Mouse (Mus musculus): ENCODE results near the gene Zfp791. TPM values are rescaled to one million over a fixed set of nuclear protein-coding genes. Genes with fewer than 3 reads are reported as not detected.
"Not testable (repeated sequence)": the region's sequence is repeated elsewhere in the genome, so short reads cannot be mapped to it uniquely, and the experiment has no call there.

Gene Zfp791
- polyA plus RNA-seq, 1 experiment from 2014 or later: 2.7 TPM

- no peak for ATAC-seq
- no peak overlapping the region for H3K9ac ChIP-seq (ENCODE audit: low read depth, low read length)
- H3K9me3 ChIP-seq (ENCODE audit: control insufficient read depth, low read length): no peaks in the 10 kb centered on the region
- H3K4me2 ChIP-seq (ENCODE audit: low read depth, low read length): no peak overlapping the region
- no peaks in the 10 kb centered on the region for H3K27me3 ChIP-seq (replicated peaks; ENCODE audit: control insufficient read depth, insufficient read depth, low read length)
- no peak overlapping the region for H3K27ac ChIP-seq (ENCODE audit: low read length)
- H3K4me1 ChIP-seq (ENCODE audit: control insufficient read depth, insufficient read depth, low read length): no peaks in the 10 kb centered on the region
- 85% methylated on average over 11 of the region's 11 CpGs for whole genome bisulfite sequencing
- H3K36me3 ChIP-seq (ENCODE audit: control insufficient read depth, insufficient read depth, low read length): peaks cover 11% of the 10 kb centered on the region
- no peak overlapping the region for H3K4me3 ChIP-seq (ENCODE audit: low read length)
Observed at GRCm38 (mm10) chr8:85090856-85091255, 32.0 kb downstream of the Zfp791 start.

DNA sequence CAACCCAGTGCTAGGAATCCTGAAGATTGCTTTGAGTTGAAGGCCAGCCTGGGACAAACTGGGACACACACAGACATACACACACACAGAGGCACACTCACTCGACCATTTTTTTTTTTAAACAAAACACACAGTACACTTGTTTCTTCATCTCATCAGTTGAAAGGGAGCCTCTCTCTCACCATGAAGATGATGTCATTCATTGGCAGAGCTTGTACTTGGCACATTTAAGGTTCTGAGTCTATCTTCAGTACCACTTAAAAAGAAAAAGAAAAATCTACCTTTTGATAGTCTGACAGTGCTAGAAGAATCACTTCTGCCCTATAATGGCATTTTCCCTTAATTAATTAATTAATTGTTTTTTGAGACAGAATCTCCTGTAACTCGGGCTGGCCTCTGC is 34.1 kb downstream of the Zfp791 start:
- Histone ChIP-seq H3K36me3 (ENCODE audit: control insufficient read depth, insufficient read depth, low read length) (peaks cover 18% of the 10 kb centered on the region; the same call in 1 of the 2 replicates), H3K27me3 (replicated peaks; ENCODE audit: control insufficient read depth, insufficient read depth, low read length) (no peaks in the 10 kb centered on the region), H3K27ac (ENCODE audit: low read length) (no peak overlapping the region), H3K9ac (ENCODE audit: low read depth, low read length) (no peak overlapping the region), H3K4me3 (ENCODE audit: low read length) (no peak overlapping the region), H3K4me1 (ENCODE audit: control insufficient read depth, insufficient read depth, low read length) (no peaks in the 10 kb centered on the region), H3K4me2 (ENCODE audit: low read depth, low read length) (no peak overlapping the region), H3K9me3 (ENCODE audit: control insufficient read depth, low read length) (no peaks in the 10 kb centered on the region)
- WGBS: 84% methylated on average over 2 of the region's 2 CpGs
- ATAC-seq: no peak

DNA sequence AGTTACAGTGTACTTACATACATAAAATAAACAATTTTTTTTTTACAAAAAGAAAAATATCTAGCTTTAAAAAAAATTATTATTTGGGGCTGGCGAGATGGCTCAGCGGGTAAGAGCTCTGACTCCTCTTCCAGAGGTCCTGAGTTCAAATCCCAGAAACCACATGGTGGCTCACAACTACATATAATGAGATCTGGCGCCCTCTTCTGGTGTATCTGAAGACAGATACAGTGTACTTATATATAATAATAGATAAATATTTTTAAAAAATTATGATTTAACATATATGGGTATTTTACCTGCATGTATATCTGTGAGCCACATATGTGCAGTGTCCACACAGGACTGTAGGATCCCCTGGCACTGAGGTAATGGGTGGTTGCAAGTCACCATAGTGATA is 36.7 kb downstream of the Zfp791 start:
- no peaks in the 10 kb centered on the region for H3K9me3 ChIP-seq (ENCODE audit: control insufficient read depth, low read length)
- ATAC-seq: no peak
- peaks cover 10% of the 10 kb centered on the region for H3K4me1 ChIP-seq (ENCODE audit: control insufficient read depth, insufficient read depth, low read length)
- H3K27ac ChIP-seq (ENCODE audit: low read length): no peak overlapping the region
- no peak overlapping the region for H3K4me3 ChIP-seq (ENCODE audit: low read length)
- 74% methylated on average over 3 of the region's 3 CpGs for WGBS
- H3K36me3 ChIP-seq (ENCODE audit: control insufficient read depth, insufficient read depth, low read length): peaks cover 18% of the 10 kb centered on the region; the same call in 1 of the 2 replicates
- H3K9ac ChIP-seq (ENCODE audit: low read depth, low read length): no peak overlapping the region
- no peaks in the 10 kb centered on the region for H3K27me3 ChIP-seq (replicated peaks; ENCODE audit: control insufficient read depth, insufficient read depth, low read length)
- H3K4me2 ChIP-seq (ENCODE audit: low read depth, low read length): no peak overlapping the region

- Histone ChIP-seq H3K4me3 (ENCODE audit: low read length) (no peak overlapping the region), H3K9ac (ENCODE audit: low read depth, low read length) (no peak overlapping the region), H3K9me3 (ENCODE audit: control insufficient read depth, low read length) (no peaks in the 10 kb centered on the region), H3K4me2 (ENCODE audit: low read depth, low read length) (no peak overlapping the region), H3K36me3 (ENCODE audit: control insufficient read depth, insufficient read depth, low read length) (peaks cover 18% of the 10 kb centered on the region; the same call in 1 of the 2 replicates), H3K27ac (ENCODE audit: low read length) (no peak overlapping the region), H3K4me1 (ENCODE audit: control insufficient read depth, insufficient read depth, low read length) (peaks cover 13% of the 10 kb centered on the region), H3K27me3 (replicated peaks; ENCODE audit: control insufficient read depth, insufficient read depth, low read length) (no peaks in the 10 kb centered on the region)
- WGBS: 81% methylated on average over 8 of the region's 8 CpGs
- no peak for ATAC-seq
Observed at GRCm38 (mm10) chr8:85084633-85085032, 38.3 kb downstream of the Zfp791 start.

DNA sequence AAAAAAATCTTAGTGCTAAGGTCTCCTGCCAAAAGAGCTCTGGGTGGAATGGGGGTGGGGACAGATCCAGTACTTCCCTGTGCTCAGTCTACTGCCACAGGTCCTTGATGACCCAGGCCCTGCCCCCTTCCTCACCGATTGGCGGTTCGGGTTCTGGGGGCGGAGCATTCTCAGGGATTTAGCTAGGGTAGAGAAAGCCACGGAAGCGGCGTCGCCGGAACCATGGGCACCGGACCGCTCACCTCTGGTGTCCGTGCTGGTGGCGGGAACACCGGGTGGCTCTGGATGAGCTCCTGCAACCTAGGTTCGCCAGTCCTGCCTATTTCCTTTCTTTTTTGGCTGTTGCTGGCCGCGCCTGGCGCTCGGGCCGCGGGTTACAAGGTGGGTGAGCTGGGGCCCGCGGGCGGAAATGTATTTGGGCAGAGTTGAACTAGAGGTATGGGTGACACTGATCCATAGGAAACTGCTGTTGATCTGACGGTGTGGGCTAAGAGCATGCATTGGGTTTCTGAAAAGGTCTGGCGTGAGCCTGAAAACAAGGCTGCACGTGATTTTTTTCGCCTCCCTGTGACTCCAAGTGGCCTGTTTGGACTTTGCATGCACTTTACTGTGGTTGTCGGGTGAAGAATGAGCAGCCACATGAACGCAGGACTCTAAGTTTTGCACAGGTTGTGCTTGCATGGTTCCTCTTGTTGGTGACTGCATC is 39.6 kb downstream of the Zfp791 start, which contains the start of gene Man2b1:
TSS of gene Man2b1 (plus strand) at position 163 of the 706 bp plus-strand sequence.
- H3K27me3 ChIP-seq (replicated peaks; ENCODE audit: control insufficient read depth, insufficient read depth, low read length): no peaks in the 10 kb centered on the region
- H3K9me3 ChIP-seq (ENCODE audit: control insufficient read depth, low read length): no peaks in the 10 kb centered on the region
- ATAC-seq: peak; percentile 91
- peaks cover 13% of the 10 kb centered on the region; the same call in 1 of the 2 replicates for H3K36me3 ChIP-seq (ENCODE audit: control insufficient read depth, insufficient read depth, low read length)
- H3K4me3 ChIP-seq (ENCODE audit: low read length): peak within 1 kb of the TSS; percentile 83
- peak within 1 kb of the TSS; percentile 88 for H3K9ac ChIP-seq (ENCODE audit: low read depth, low read length)
- peak within 1 kb of the TSS; percentile 86 for H3K4me2 ChIP-seq (ENCODE audit: low read depth, low read length)
- WGBS: under 1% methylated on average over 30 of the region's 30 CpGs
- H3K27ac ChIP-seq (ENCODE audit: low read length): peak within 1 kb of the TSS; percentile 71
- peaks cover 16% of the 10 kb centered on the region for H3K4me1 ChIP-seq (ENCODE audit: control insufficient read depth, insufficient read depth, low read length)

DNA sequence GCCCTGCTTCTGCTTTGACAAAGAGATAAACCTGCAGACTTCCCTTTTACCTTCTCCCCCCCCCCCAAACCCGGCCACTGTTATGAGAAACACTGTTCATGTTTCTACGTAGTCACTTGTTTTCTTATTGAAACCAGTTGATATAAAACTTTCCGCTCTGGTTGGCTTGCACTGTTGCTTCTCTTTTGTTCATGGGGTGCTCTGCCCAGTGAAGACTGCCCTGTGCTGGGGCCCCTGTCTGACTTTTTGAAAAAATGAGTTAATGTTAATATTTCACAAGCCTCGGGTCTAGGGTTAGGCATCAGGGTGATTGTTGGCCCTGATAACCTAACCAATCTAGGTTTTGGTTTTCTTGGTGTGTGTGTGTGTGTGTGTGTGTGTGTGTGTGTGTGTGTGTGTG is 40.7 kb downstream of the Zfp791 start:
- H3K27ac ChIP-seq (ENCODE audit: low read length); H3K4me2 ChIP-seq (ENCODE audit: low read depth, low read length); ATAC-seq; H3K4me3 ChIP-seq (ENCODE audit: low read length); H3K27me3 ChIP-seq (replicated peaks; ENCODE audit: control insufficient read depth, insufficient read depth, low read length); H3K9ac ChIP-seq (ENCODE audit: low read depth, low read length); H3K9me3 ChIP-seq (ENCODE audit: control insufficient read depth, low read length): not testable (repeated sequence)
- WGBS: 86% methylated on average over 4 of the region's 4 CpGs
- Histone ChIP-seq H3K36me3 (ENCODE audit: control insufficient read depth, insufficient read depth, low read length) (peaks cover 12% of the 10 kb centered on the region; the same call in 1 of the 2 replicates), H3K4me1 (ENCODE audit: control insufficient read depth, insufficient read depth, low read length) (peaks cover 16% of the 10 kb centered on the region)

GRCm38 (mm10) chr8:85081216-85081555 is 41.7 kb downstream of the Zfp791 start, which contains the start of gene Wdr83:
Gene Wdr83 (minus strand): TSS chr8:85081306.
- no peaks in the 10 kb centered on the region for H3K9me3 ChIP-seq (ENCODE audit: control insufficient read depth, low read length)
- peak within 1 kb of the TSS; percentile 90 for H3K4me2 ChIP-seq (ENCODE audit: low read depth, low read length)
- 0 out of 2 replicates have a peak, but pooled peaks cover 8% of the 10 kb centered on the region for H3K36me3 ChIP-seq (ENCODE audit: control insufficient read depth, insufficient read depth, low read length)
- peak; percentile 52 for ATAC-seq
- H3K27me3 ChIP-seq (replicated peaks; ENCODE audit: control insufficient read depth, insufficient read depth, low read length): no peaks in the 10 kb centered on the region
- peaks cover 16% of the 10 kb centered on the region for H3K4me1 ChIP-seq (ENCODE audit: control insufficient read depth, insufficient read depth, low read length)
- WGBS: 0% methylated on average over 9 of the region's 9 CpGs
- peak within 1 kb of the TSS; percentile 96 for H3K9ac ChIP-seq (ENCODE audit: low read depth, low read length)
- H3K27ac ChIP-seq (ENCODE audit: low read length): peak within 1 kb of the TSS; percentile 85
- H3K4me3 ChIP-seq (ENCODE audit: low read length): peak within 1 kb of the TSS; percentile 95

DNA sequence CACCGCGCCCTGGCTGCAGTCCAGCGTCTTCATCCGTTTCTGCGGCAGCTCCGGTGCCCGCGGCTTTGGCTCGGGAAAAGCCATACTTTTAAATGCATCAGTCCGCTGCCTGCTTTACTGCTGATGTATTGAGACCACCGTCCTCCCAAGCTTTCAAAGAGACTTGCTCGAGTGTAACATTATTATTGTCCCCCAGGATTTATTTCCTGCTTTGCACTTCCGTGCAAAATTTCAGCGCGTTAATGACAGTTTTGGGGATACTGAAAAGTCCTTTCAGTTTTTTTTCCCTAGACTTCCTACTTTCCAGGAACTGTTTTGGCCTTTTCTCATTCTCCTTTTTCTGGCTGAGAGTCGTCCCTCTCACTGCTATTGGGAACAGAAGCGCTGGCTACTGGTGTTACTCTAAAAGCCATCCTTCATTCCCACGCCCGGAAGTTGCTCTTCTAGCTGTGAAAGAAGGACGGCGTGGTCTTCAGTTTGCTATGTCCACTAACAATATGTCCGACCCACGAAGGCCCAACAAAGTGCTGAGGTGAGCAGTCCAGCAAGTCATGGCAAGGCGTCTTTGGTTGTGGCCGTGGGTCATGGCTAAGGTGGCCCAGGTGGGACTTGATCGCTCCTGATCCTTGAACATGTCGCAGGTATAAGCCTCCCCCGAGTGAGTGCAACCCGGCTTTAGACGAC is 42.2 kb downstream of the Zfp791 start, which contains the start of gene Wdr83os:
TSS of gene Wdr83os (plus strand) at position 209 of the 684 bp plus-strand sequence.
- Histone ChIP-seq H3K9me3 (ENCODE audit: control insufficient read depth, low read length) (no peaks in the 10 kb centered on the region), H3K27me3 (replicated peaks; ENCODE audit: control insufficient read depth, insufficient read depth, low read length) (no peaks in the 10 kb centered on the region), H3K4me3 (ENCODE audit: low read length) (peak within 1 kb of the TSS; percentile 95), H3K27ac (ENCODE audit: low read length) (peak within 1 kb of the TSS; percentile 85), H3K4me1 (ENCODE audit: control insufficient read depth, insufficient read depth, low read length) (peaks cover 16% of the 10 kb centered on the region), H3K36me3 (ENCODE audit: control insufficient read depth, insufficient read depth, low read length) (0 out of 2 replicates have a peak, but pooled peaks cover 5% of the 10 kb centered on the region), H3K4me2 (ENCODE audit: low read depth, low read length) (peak within 1 kb of the TSS; percentile 90), H3K9ac (ENCODE audit: low read depth, low read length) (peak within 1 kb of the TSS; percentile 96)
- under 1% methylated on average over 30 of the region's 30 CpGs for WGBS
- peak; percentile 8; the same call in 1 of the 2 replicates for ATAC-seq

- Histone ChIP-seq H3K4me3 (ENCODE audit: low read length) (peak overlapping the region; percentile 95), H3K4me1 (ENCODE audit: control insufficient read depth, insufficient read depth, low read length) (peaks cover 16% of the 10 kb centered on the region), H3K4me2 (ENCODE audit: low read depth, low read length) (peak overlapping the region; percentile 90), H3K27ac (ENCODE audit: low read length) (peak overlapping the region; percentile 85; the same call in 1 of the 2 replicates), H3K27me3 (replicated peaks; ENCODE audit: control insufficient read depth, insufficient read depth, low read length) (no peaks in the 10 kb centered on the region), H3K9me3 (ENCODE audit: control insufficient read depth, low read length) (no peaks in the 10 kb centered on the region), H3K36me3 (ENCODE audit: control insufficient read depth, insufficient read depth, low read length) (0 out of 2 replicates have a peak, but pooled peaks cover under 1% of the 10 kb centered on the region), H3K9ac (ENCODE audit: low read depth, low read length) (peak overlapping the region; percentile 96)
- no peak for ATAC-seq
- under 1% methylated on average over 25 of the region's 25 CpGs for WGBS
Observed at GRCm38 (mm10) chr8:85080214-85080531, 42.7 kb downstream of the Zfp791 start.

Measured in intestine, embryonic 16.5 days (tissue).